Mouse (Mus musculus) stomach, embryonic 16.5 days (tissue): ENCODE measurements at regions not wholly inside any gene's neighbourhood (a gene's known extent, or its start where the extent isn't known, plus 50 kb on each side); places are given as distances from the start of the nearest gene placed in this dataset.
A peak's percentile ranks its signal among the peaks of the same experiment; 100 is the strongest.

Source experiments
- ATAC-seq: fragments of 200-750 bp; cut with Nextera tagmentation; 2 replicates; pipeline ENCODE4 v1.8.0; 2017; ENCODE audit warnings: moderate number of reproducible peaks, moderate TSS enrichment; ENCODE audit not compliant: insufficient read depth, low FRiP score
- H3K27ac ChIP-seq: fragments of 300-500 bp; sonication (generic); 2 replicates; pipeline ENCODE4 v1.5.1; 2014; ENCODE audit warnings: low read length
- H3K27me3 ChIP-seq: fragments of 300-500 bp; sonication (generic); 2 replicates; pipeline ENCODE4 v1.6.1; 2014; ENCODE audit warnings: low read length, control low read depth, mixed read lengths; ENCODE audit not compliant: control insufficient read depth, insufficient read depth
- H3K36me3 ChIP-seq: fragments of 300-500 bp; sonication (generic); 2 replicates; pipeline ENCODE4 v1.6.1; 2014; ENCODE audit warnings: low read length; ENCODE audit not compliant: control insufficient read depth, insufficient read depth
- H3K4me1 ChIP-seq: fragments of 300-500 bp; sonication (generic); 2 replicates; pipeline ENCODE4 v1.6.1; 2014; ENCODE audit warnings: low read length, control low read depth, mixed read lengths; ENCODE audit not compliant: control insufficient read depth, insufficient read depth
- H3K4me2 ChIP-seq: fragments of 300-500 bp; sonication (generic); 2 replicates; pipeline ENCODE4 v1.6.1; 2014; ENCODE audit warnings: low read depth, low read length, mixed read lengths
- H3K4me3 ChIP-seq: fragments of 300-500 bp; sonication (generic); replicated peaks from 2 replicates; pipeline ENCODE4 v1.5.1; 2014; ENCODE audit warnings: mild to moderate bottlenecking, low read length
- H3K9ac ChIP-seq: fragments of 300-500 bp; sonication (generic); 2 replicates; pipeline ENCODE4 v1.6.1; 2014; ENCODE audit warnings: low read length
- H3K9me3 ChIP-seq: fragments of 300-500 bp; sonication (generic); replicated peaks from 2 replicates; pipeline ENCODE4 v1.6.1; 2016; ENCODE audit warnings: low read length, control low read depth; ENCODE audit not compliant: control insufficient read depth
- WGBS: fragments of 180-500 bp; shearing (Covaris S2); extraction: QIAGEN DNeasy Blood & Tissue Kit; methylation state at CpG from one replicate; pipeline ENCODE4 v1.1.7; 2014; 5-methylcytosine and 5-hydroxymethylcytosine counted together

- H3K27me3 ChIP-seq: no peaks in the 10 kb centered on the region
- WGBS: 75% methylated on average over 4 of the region's 4 CpGs
- H3K36me3 ChIP-seq: no peaks in the 10 kb centered on the region
- H3K9ac ChIP-seq: no peak overlapping the region
- no peak overlapping the region for H3K4me3 ChIP-seq
- no peak overlapping the region for H3K27ac ChIP-seq
- no peaks in the 10 kb centered on the region for H3K4me1 ChIP-seq
- no peak for ATAC-seq
- H3K9me3 ChIP-seq: no peaks in the 10 kb centered on the region
- H3K4me2 ChIP-seq: no peak overlapping the region
These were observed 130.2 kb upstream of the Itga1 start for GRCm38 (mm10) chr13:115231981-115232380.

GRCm38 (mm10) chr13:115230494-115230893 is 128.7 kb upstream of the Itga1 start:
- WGBS: 26% methylated on average over 13 of the region's 13 CpGs
- Histone ChIP-seq H3K27me3 (no peaks in the 10 kb centered on the region), H3K4me2 (no peak overlapping the region), H3K9ac (no peak overlapping the region), H3K36me3 (no peaks in the 10 kb centered on the region), H3K4me3 (no peak overlapping the region), H3K27ac (no peak overlapping the region), H3K4me1 (no peaks in the 10 kb centered on the region), H3K9me3 (no peaks in the 10 kb centered on the region)
- no peak for ATAC-seq

GRCm38 (mm10) chr13:115226824-115227223 is 125.1 kb upstream of the Itga1 start:
- WGBS: 76% methylated on average over 6 of the region's 6 CpGs
- H3K9ac ChIP-seq: no peak overlapping the region
- ATAC-seq: no peak

GRCm38 (mm10) chr13:115219701-115220100 is 117.9 kb upstream of the Itga1 start:
- Histone ChIP-seq H3K4me3 (no peak overlapping the region), H3K36me3 (no peaks in the 10 kb centered on the region), H3K9me3 (no peaks in the 10 kb centered on the region), H3K4me1 (no peaks in the 10 kb centered on the region), H3K27me3 (no peaks in the 10 kb centered on the region), H3K4me2 (no peak overlapping the region), H3K27ac (no peak overlapping the region), H3K9ac (no peak overlapping the region)
- 51% methylated on average over 2 of the region's 2 CpGs for WGBS
- ATAC-seq: no peak

More at GRCm38 (mm10) chr13:115226824-115227223, 125.1 kb upstream of the Itga1 start:
- Histone ChIP-seq H3K9me3 (no peaks in the 10 kb centered on the region), H3K27me3 (no peaks in the 10 kb centered on the region), H3K27ac (no peak overlapping the region), H3K4me2 (no peak overlapping the region), H3K4me3 (no peak overlapping the region), H3K36me3 (no peaks in the 10 kb centered on the region), H3K4me1 (no peaks in the 10 kb centered on the region)

- no peak overlapping the region for H3K9ac ChIP-seq
- no peak for ATAC-seq
- H3K4me1 ChIP-seq: no peaks in the 10 kb centered on the region
- no peak overlapping the region for H3K4me3 ChIP-seq
- no peaks in the 10 kb centered on the region for H3K27me3 ChIP-seq
- H3K27ac ChIP-seq: no peak overlapping the region
- H3K4me2 ChIP-seq: no peak overlapping the region
- H3K9me3 ChIP-seq: no peaks in the 10 kb centered on the region
- 80% methylated on average over 3 of the region's 3 CpGs for WGBS
- no peaks in the 10 kb centered on the region for H3K36me3 ChIP-seq
These were observed 109.5 kb upstream of the Itga1 start for GRCm38 (mm10) chr13:115211285-115211684.

GRCm38 (mm10) chr13:115210643-115211208 is 109.0 kb upstream of the Itga1 start:
- H3K4me2 ChIP-seq: no peak overlapping the region
- 73% methylated on average over 10 of the region's 10 CpGs for WGBS

GRCm38 (mm10) chr13:115209402-115210192 is 107.8 kb upstream of the Itga1 start:
- no peak overlapping the region for H3K9ac ChIP-seq
- no peak overlapping the region for H3K4me3 ChIP-seq
- H3K27ac ChIP-seq: no peak overlapping the region
- H3K36me3 ChIP-seq: no peaks in the 10 kb centered on the region
- 85% methylated on average over 3 of the region's 3 CpGs for WGBS
- H3K9me3 ChIP-seq: no peaks in the 10 kb centered on the region
- no peaks in the 10 kb centered on the region for H3K4me1 ChIP-seq
- no peaks in the 10 kb centered on the region for H3K27me3 ChIP-seq
- no peak for ATAC-seq
- no peak overlapping the region for H3K4me2 ChIP-seq

More at GRCm38 (mm10) chr13:115210643-115211208, 109.0 kb upstream of the Itga1 start:
- H3K9ac ChIP-seq: no peak overlapping the region
- H3K36me3 ChIP-seq: no peaks in the 10 kb centered on the region
- H3K27ac ChIP-seq: no peak overlapping the region
- H3K9me3 ChIP-seq: no peaks in the 10 kb centered on the region
- H3K4me3 ChIP-seq: no peak overlapping the region
- H3K4me1 ChIP-seq: no peaks in the 10 kb centered on the region
- ATAC-seq: no peak
- no peaks in the 10 kb centered on the region for H3K27me3 ChIP-seq

GRCm38 (mm10) chr13:115206723-115207122 is 105.0 kb upstream of the Itga1 start:
- Histone ChIP-seq H3K36me3 (no peaks in the 10 kb centered on the region), H3K9ac (no peak overlapping the region), H3K9me3 (no peaks in the 10 kb centered on the region), H3K4me2 (no peak overlapping the region), H3K27me3 (no peaks in the 10 kb centered on the region), H3K27ac (no peak overlapping the region), H3K4me3 (no peak overlapping the region), H3K4me1 (no peaks in the 10 kb centered on the region)
- 73% methylated on average over 7 of the region's 7 CpGs for WGBS
- no peak for ATAC-seq

GRCm38 (mm10) chr13:115199166-115199565 is 97.4 kb upstream of the Itga1 start:
- no peak overlapping the region for H3K4me3 ChIP-seq
- WGBS: 17% methylated on average over 3 of the region's 3 CpGs
- H3K4me2 ChIP-seq: no peak overlapping the region
- no peaks in the 10 kb centered on the region for H3K4me1 ChIP-seq
- no peaks in the 10 kb centered on the region for H3K36me3 ChIP-seq
- no peak overlapping the region for H3K9ac ChIP-seq
- peak; percentile 64; the same call in 1 of the 2 replicates for ATAC-seq
- no peaks in the 10 kb centered on the region for H3K9me3 ChIP-seq
- no peak overlapping the region for H3K27ac ChIP-seq
- H3K27me3 ChIP-seq: no peaks in the 10 kb centered on the region
